ENCODE assay signal across 12 mouse cellular contexts in the genomic region with DNA sequence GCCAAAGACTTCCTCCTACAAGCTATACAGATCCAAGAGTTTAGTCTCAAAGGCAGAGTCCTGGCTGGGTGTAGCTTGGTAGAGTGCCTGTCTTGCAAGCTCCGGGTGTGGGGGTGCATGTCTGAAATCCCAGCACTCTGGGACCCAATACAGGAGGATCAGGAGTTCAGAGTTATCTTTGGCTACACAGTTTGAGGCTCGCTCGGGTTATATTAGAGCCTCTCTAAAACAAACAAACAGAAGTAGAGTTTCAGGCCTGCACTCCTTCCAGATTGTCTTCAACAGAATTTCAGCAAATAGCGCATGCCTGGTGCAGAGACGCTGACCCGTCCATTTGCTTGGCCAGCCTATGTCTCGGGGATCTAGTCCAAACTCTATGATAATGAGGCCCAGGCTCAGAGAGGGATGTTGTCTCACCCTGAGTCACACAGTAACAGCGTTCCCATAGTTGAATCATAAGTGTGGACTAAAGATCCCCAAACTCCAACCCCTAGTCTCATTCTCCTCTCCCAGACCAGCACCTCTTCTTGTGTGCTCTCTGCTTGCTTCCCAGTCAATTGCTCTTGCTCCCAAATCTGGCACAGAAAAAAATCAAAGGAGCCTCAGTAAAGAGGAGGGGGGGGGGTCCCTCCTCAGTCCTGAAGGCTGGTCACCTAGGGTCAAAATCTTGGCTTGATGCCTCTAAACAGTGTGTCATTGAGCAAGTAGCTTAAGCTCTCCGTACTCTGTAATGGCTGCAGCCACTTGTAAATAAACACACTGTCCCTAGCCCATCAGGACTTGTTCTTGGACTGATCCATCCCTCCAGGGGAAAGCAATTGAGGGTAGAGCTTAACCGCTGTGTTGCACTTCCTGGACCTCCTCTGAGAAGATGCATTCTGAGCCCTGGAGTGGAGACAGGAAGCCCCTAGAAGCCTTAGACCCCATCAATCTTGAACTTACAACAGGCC. TPM values are rescaled to one million over a fixed set of nuclear protein-coding genes. Genes with fewer than 3 reads are reported as not detected.
DNase-seq lines count a peak whose midpoint lies in the region; ATAC-seq and TF ChIP-seq lines count a peak whose summit lies in the region.
"Had no signal": no experiment of that assay in that cellular context is flagged by ENCODE, and none has a peak within 500 bp of the region (broad histone marks: within the 10 kb centered on the region; RNA-seq: fewer than 3 reads in every experiment).

No protein-coding gene starts in this region.

- no peak overlapping the region for H3K27ac ChIP-seq in forebrain, postnatal 0 days (ENCODE audit: low read depth, low read length)
- no peak overlapping the region for H3K27ac ChIP-seq in forebrain, embryonic 10.5 days
- peak overlapping the region; percentile 58; the same call in 1 of the 2 replicates for H3K27ac ChIP-seq in kidney, embryonic 16.5 days (ENCODE audit: low read length)
- no peak overlapping the region for H3K27ac ChIP-seq in limb, embryonic 14.5 days (replicated peaks; ENCODE audit: low read depth, low read length)
- H3K27ac ChIP-seq: forebrain, embryonic 15.5 days; midbrain, embryonic 13.5 days had no signal

- no peak for ATAC-seq in forebrain, postnatal 0 days
- ATAC-seq in kidney, embryonic 16.5 days (ENCODE audit: low FRiP score, low TSS enrichment) = no peak
- ATAC-seq in limb, embryonic 14.5 days (ENCODE audit: low FRiP score, low read depth) = no peak

- no peak for DNase-seq in forebrain, postnatal 0 days
- no peak for DNase-seq in forebrain, embryonic 10.5 days (ENCODE audit: extremely low spot score, low spot score)
- no peak for DNase-seq in kidney, adult 11 months
- DNase-seq in ZHBTc4 (ENCODE audit: low read depth, low spot score) = peak; percentile 71
- no peak for DNase-seq in limb, embryonic 14.5 days (ENCODE audit: low spot score)
- DNase-seq in layer of hippocampus, adult 8-10 months (ENCODE audit: low spot score in 2 of 2) = no peak
- no peak for DNase-seq in adrenal gland, postnatal 36 days

- no peak overlapping the region for H3K4me3 ChIP-seq in forebrain, postnatal 0 days (ENCODE audit: low read depth, low read length)
- no peak overlapping the region for H3K4me3 ChIP-seq in forebrain, embryonic 10.5 days
- H3K4me3 ChIP-seq in kidney, embryonic 16.5 days (ENCODE audit: low read length) = no peak overlapping the region
- no peak overlapping the region for H3K4me3 ChIP-seq in limb, embryonic 14.5 days (replicated peaks; ENCODE audit: low read length)

- TF ChIP-seq CTCF in forebrain, postnatal 0 days (IDR thresholded peaks at IDR 0.05; ENCODE audit: low read depth) = no peak

- 0 out of 2 replicates have a peak overlapping the region, but pooled peaks have one; percentile 73 for H3K9ac ChIP-seq in forebrain, postnatal 0 days
- H3K9ac ChIP-seq in kidney, embryonic 16.5 days (replicated peaks; ENCODE audit: low read length) = no peak overlapping the region
- H3K9ac ChIP-seq in limb, embryonic 14.5 days (ENCODE audit: low read depth, low read length, severe bottlenecking) = no peak overlapping the region
- H3K9ac ChIP-seq: midbrain, embryonic 13.5 days had no signal

- no peak overlapping the region for H3K4me2 ChIP-seq in forebrain, postnatal 0 days (ENCODE audit: low read depth)
- H3K4me2 ChIP-seq in kidney, embryonic 16.5 days (replicated peaks; ENCODE audit: low read depth, low read length) = no peak overlapping the region
- H3K4me2 ChIP-seq in limb, embryonic 14.5 days (replicated peaks; ENCODE audit: low read depth, low read length, severe bottlenecking) = 0 out of 2 replicates have a peak overlapping the region, but pooled peaks have one; percentile 91

- WGBS in forebrain, postnatal 0 days = 83% methylated on average over 10 of the region's 10 CpGs
- 86% methylated on average over 10 of the region's 10 CpGs for WGBS in forebrain, embryonic 10.5 days
- 70% methylated on average over 10 of the region's 10 CpGs for WGBS in kidney, embryonic 16.5 days
- WGBS in limb, embryonic 14.5 days = 77% methylated on average over 10 of the region's 10 CpGs

- H3K9me3 ChIP-seq in forebrain, postnatal 0 days (ENCODE audit: low read length) = no peaks in the 10 kb centered on the region
- H3K9me3 ChIP-seq in forebrain, embryonic 10.5 days = no peaks in the 10 kb centered on the region
- no peaks in the 10 kb centered on the region for H3K9me3 ChIP-seq in kidney, embryonic 16.5 days (ENCODE audit: low read length)
- H3K9me3 ChIP-seq in limb, embryonic 14.5 days (ENCODE audit: control insufficient read depth, low read length) = no peaks in the 10 kb centered on the region
- H3K9me3 ChIP-seq: forebrain, embryonic 15.5 days; midbrain, embryonic 13.5 days had no signal

- no peak for TF ChIP-seq POLR2A in limb, embryonic 14.5 days (IDR thresholded peaks at IDR 0.05; ENCODE audit: borderline replicate concordance, extremely low read depth, insufficient read depth, insufficient read length)

- no peaks in the 10 kb centered on the region for H3K36me3 ChIP-seq in forebrain, postnatal 0 days (ENCODE audit: insufficient read depth)
- H3K36me3 ChIP-seq in forebrain, embryonic 10.5 days (replicated peaks) = no peaks in the 10 kb centered on the region
- no peaks in the 10 kb centered on the region for H3K36me3 ChIP-seq in kidney, embryonic 16.5 days (ENCODE audit: insufficient read depth, low read length)
- H3K36me3 ChIP-seq in limb, embryonic 14.5 days (ENCODE audit: control insufficient read depth, insufficient read depth, low read length) = no peaks in the 10 kb centered on the region
- H3K36me3 ChIP-seq: forebrain, embryonic 15.5 days; midbrain, embryonic 13.5 days had no signal

- H3K4me1 ChIP-seq in forebrain, postnatal 0 days (ENCODE audit: insufficient read depth) = peaks cover 4% of the 10 kb centered on the region; the same call in 1 of the 2 replicates
- peaks cover 19% of the 10 kb centered on the region for H3K4me1 ChIP-seq in forebrain, embryonic 10.5 days
- peaks cover 19% of the 10 kb centered on the region for H3K4me1 ChIP-seq in kidney, embryonic 16.5 days (ENCODE audit: insufficient read depth, low read length)
- H3K4me1 ChIP-seq in limb, embryonic 14.5 days (ENCODE audit: control insufficient read depth, insufficient read depth, low read length) = peaks cover 18% of the 10 kb centered on the region

- no peaks in the 10 kb centered on the region for H3K27me3 ChIP-seq in forebrain, postnatal 0 days (ENCODE audit: insufficient read depth, low read length)
- peaks cover 56% of the 10 kb centered on the region for H3K27me3 ChIP-seq in forebrain, embryonic 10.5 days (ENCODE audit: poor library complexity, severe bottlenecking)
- H3K27me3 ChIP-seq in kidney, embryonic 16.5 days (ENCODE audit: insufficient read depth, low read length) = no peaks in the 10 kb centered on the region; the same call in 1 of the 2 replicates
- no peaks in the 10 kb centered on the region for H3K27me3 ChIP-seq in limb, embryonic 14.5 days (ENCODE audit: control insufficient read depth, insufficient read depth, low read length)
- H3K27me3 ChIP-seq: forebrain, embryonic 15.5 days had no signal

RNA-seq across cellular contexts. Expression of gene Hspb7, which starts 6.5 kb away (rescaled TPM):
- total RNA-seq in forebrain, postnatal 0 days (2014; rRNA removed) = not detected in 2 replicates
- not detected in 2 replicates for polyA plus RNA-seq in forebrain, postnatal 0 days (2015; fragmentation: Nextera tagmentation; extraction: Ambion mirVana)
- not detected in 2 replicates for polyA plus RNA-seq in forebrain, embryonic 10.5 days (2016; fragmentation: Nextera tagmentation; extraction: Ambion mirVana)
- polyA plus RNA-seq in kidney, embryonic 16.5 days (2015; fragmentation: Nextera tagmentation; extraction: Ambion mirVana) = 0.58 and 0.80 TPM in 2 replicates
- 3.0 and 3.2 TPM in 2 replicates for polyA plus RNA-seq in limb, embryonic 14.5 days (2012; rRNA removed)
- 0.43 and 1.3 TPM in 2 replicates for polyA plus RNA-seq in limb, embryonic 14.5 days (2014; fragmentation: Nextera tagmentation; extraction: Ambion mirVana)
- total RNA-seq in layer of hippocampus, adult 8-10 months (2022) = under 1 TPM in 1 of 4 experiments, not detected in 3; 0.33 TPM
- total RNA-seq in adrenal gland, postnatal 36 days (2021) = under 1 TPM; 0.33 to 0.46 TPM
- polyA plus RNA-seq: forebrain, embryonic 15.5 days; midbrain, embryonic 13.5 days had no signal

RNA-seq across cellular contexts. Expression of gene Srarp, which starts 8.8 kb away (rescaled TPM):
- total RNA-seq in forebrain, postnatal 0 days (2014; rRNA removed) = 2.4 and 4.6 TPM in 2 replicates
- 0.63 and 0.69 TPM in 2 replicates for polyA plus RNA-seq in forebrain, postnatal 0 days (2015; fragmentation: Nextera tagmentation; extraction: Ambion mirVana)
- not detected in 2 replicates for polyA plus RNA-seq in forebrain, embryonic 10.5 days (2016; fragmentation: Nextera tagmentation; extraction: Ambion mirVana)
- not detected in 2 replicates for polyA plus RNA-seq in kidney, embryonic 16.5 days (2015; fragmentation: Nextera tagmentation; extraction: Ambion mirVana)
- polyA plus RNA-seq in limb, embryonic 14.5 days (2012; rRNA removed) = not detected in 2 replicates
- not detected in 2 replicates for polyA plus RNA-seq in limb, embryonic 14.5 days (2014; fragmentation: Nextera tagmentation; extraction: Ambion mirVana)
- total RNA-seq in layer of hippocampus, adult 8-10 months (2022) = 1 to 10 TPM; 3.4 to 4.9 (median 3.6) TPM
- total RNA-seq in adrenal gland, postnatal 36 days (2021) = not detected
- total RNA-seq: heart, postnatal 10 days had no signal
- polyA plus RNA-seq: forebrain, embryonic 15.5 days; liver, embryonic 16.5 days; midbrain, embryonic 13.5 days had no signal

RNA-seq across cellular contexts. Expression of gene Clcnkb, which starts 11.3 kb away (rescaled TPM):
- total RNA-seq in forebrain, postnatal 0 days (2014; rRNA removed) = 0.08 TPM in 1 of 2 replicates, not detected in the other
- polyA plus RNA-seq in forebrain, postnatal 0 days (2015; fragmentation: Nextera tagmentation; extraction: Ambion mirVana) = 0.25 TPM in 1 of 2 replicates, not detected in the other
- not detected in 2 replicates for polyA plus RNA-seq in forebrain, embryonic 10.5 days (2016; fragmentation: Nextera tagmentation; extraction: Ambion mirVana)
- 34.2 and 48.4 TPM in 2 replicates for polyA plus RNA-seq in kidney, embryonic 16.5 days (2015; fragmentation: Nextera tagmentation; extraction: Ambion mirVana)
- 0.21 TPM in 1 of 2 replicates, not detected in the other for polyA plus RNA-seq in limb, embryonic 14.5 days (2012; rRNA removed)
- 0.51 TPM in 1 of 2 replicates, not detected in the other for polyA plus RNA-seq in limb, embryonic 14.5 days (2014; fragmentation: Nextera tagmentation; extraction: Ambion mirVana)
- total RNA-seq in layer of hippocampus, adult 8-10 months (2022) = not detected
- not detected for total RNA-seq in adrenal gland, postnatal 36 days (2021)
- polyA plus RNA-seq: forebrain, embryonic 15.5 days; liver, embryonic 16.5 days; midbrain, embryonic 13.5 days had no signal

RNA-seq across cellular contexts. Expression of gene Zbtb17, which starts 17.4 kb away (rescaled TPM):
- total RNA-seq in forebrain, postnatal 0 days (2014; rRNA removed) = 42.1 and 51.5 TPM in 2 replicates
- 32.8 and 34.8 TPM in 2 replicates for polyA plus RNA-seq in forebrain, postnatal 0 days (2015; fragmentation: Nextera tagmentation; extraction: Ambion mirVana)
- polyA plus RNA-seq in forebrain, embryonic 10.5 days (2016; fragmentation: Nextera tagmentation; extraction: Ambion mirVana) = 58.9 and 61.1 TPM in 2 replicates
- polyA plus RNA-seq in kidney, embryonic 16.5 days (2015; fragmentation: Nextera tagmentation; extraction: Ambion mirVana) = 41.7 and 43.1 TPM in 2 replicates
- 48.5 and 55.0 TPM in 2 replicates for polyA plus RNA-seq in limb, embryonic 14.5 days (2012; rRNA removed)
- polyA plus RNA-seq in limb, embryonic 14.5 days (2014; fragmentation: Nextera tagmentation; extraction: Ambion mirVana) = 29.0 and 30.5 TPM in 2 replicates
- total RNA-seq in layer of hippocampus, adult 8-10 months (2022) = 10 to 100 TPM; 27.6 to 35.4 (median 30.4) TPM
- 10 to 100 TPM; 14.8 to 18.7 TPM for total RNA-seq in adrenal gland, postnatal 36 days (2021)

RNA-seq across cellular contexts. Expression of gene Clcnka, which starts 28.5 kb away (rescaled TPM):
- total RNA-seq in forebrain, postnatal 0 days (2014; rRNA removed) = 0.24 TPM in 1 of 2 replicates, not detected in the other
- 0.10 TPM in 1 of 2 replicates, not detected in the other for polyA plus RNA-seq in forebrain, postnatal 0 days (2015; fragmentation: Nextera tagmentation; extraction: Ambion mirVana)
- 0.05 and 0.06 TPM in 2 replicates for polyA plus RNA-seq in forebrain, embryonic 10.5 days (2016; fragmentation: Nextera tagmentation; extraction: Ambion mirVana)
- 14.7 and 17.8 TPM in 2 replicates for polyA plus RNA-seq in kidney, embryonic 16.5 days (2015; fragmentation: Nextera tagmentation; extraction: Ambion mirVana)
- polyA plus RNA-seq in limb, embryonic 14.5 days (2012; rRNA removed) = 0.75 and 1.3 TPM in 2 replicates
- polyA plus RNA-seq in limb, embryonic 14.5 days (2014; fragmentation: Nextera tagmentation; extraction: Ambion mirVana) = 0.36 and 0.61 TPM in 2 replicates
- not detected for total RNA-seq in layer of hippocampus, adult 8-10 months (2022)
- not detected for total RNA-seq in adrenal gland, postnatal 36 days (2021)
- total RNA-seq: heart, postnatal 10 days had no signal
- polyA plus RNA-seq: forebrain, embryonic 15.5 days; midbrain, embryonic 13.5 days had no signal

Comparison
In these comparisons a context has a peak if more than half of its experiments do, and no peak if none do; other contexts are left out.
1. RNA of gene Clcnkb, which starts 11.3 kb away (polyA plus RNA-seq): 34.2 to 48.4 TPM in kidney, embryonic 16.5 days; 0.21 to 0.51 TPM in limb, embryonic 14.5 days, 0.25 TPM in forebrain, postnatal 0 days and not detected in forebrain, embryonic 10.5 days; every median in the first group is over 10 times any median in the second.